Mouse (Mus musculus) liver, postnatal 0 days (tissue): ENCODE data around the gene Tldc1.

Experiments used
- CTCF ChIP-seq: sonication (generic); IDR thresholded peaks from 2 replicates; pipeline ENCODE4 v1.5.1; 2016; ENCODE audit warnings: antibody characterized with exemption, low read depth
- EP300 ChIP-seq: IDR thresholded peaks from 2 replicates; pipeline ENCODE4 v1.6.1; 2016; ENCODE audit warnings: antibody characterized with exemption, low read depth, mild to moderate bottlenecking

- TF ChIP-seq CTCF (no peak), EP300 (no peak)
Measured at GRCm38 (mm10) chr8:119736348-119736917, 41.8 kb downstream of the Tldc1 start.
